Mouse (Mus musculus): ENCODE measurements around the gene Alox12b. TPM values are rescaled to one million over a fixed set of nuclear protein-coding genes. Genes with fewer than 3 reads are reported as not detected.

Gene Alox12b
- polyA plus RNA-seq, 1 experiment from 2014 or later: not detected

DNA sequence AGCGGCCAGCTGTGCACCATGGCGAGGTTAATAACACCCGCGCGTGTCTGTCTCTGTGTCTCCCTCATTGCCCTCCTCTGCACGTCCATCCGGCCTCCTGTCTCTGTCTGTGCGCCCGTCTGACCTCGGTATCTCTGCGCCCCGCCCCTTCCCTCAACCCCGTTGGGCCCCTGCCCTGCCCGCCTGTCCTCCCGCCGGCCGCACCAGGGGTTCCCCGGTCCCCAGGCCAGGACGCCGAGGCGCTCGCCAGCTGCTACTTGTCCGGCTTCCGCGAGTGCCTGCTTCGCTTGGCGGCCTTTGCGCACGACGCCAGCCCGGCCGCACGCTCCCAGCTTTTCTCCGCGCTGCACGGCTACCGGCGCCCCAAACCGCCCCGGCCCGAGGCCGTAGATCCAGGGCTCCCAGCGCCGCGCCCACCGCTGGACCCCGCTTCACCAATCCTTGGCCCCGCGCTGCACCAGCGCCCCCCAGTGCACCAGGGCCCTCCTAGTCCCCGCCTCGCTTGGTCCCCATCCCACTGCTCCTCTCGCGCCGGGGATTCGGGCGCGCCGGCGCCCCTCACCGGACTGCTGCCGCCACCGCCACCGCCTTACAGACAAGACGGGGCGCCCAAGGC is 34.3 kb upstream of the Alox12b start, which contains the start of gene 9130213A22Rik:
TSS of gene 9130213A22Rik (minus strand) at position 254 of the 616 bp plus-strand sequence.
- Histone ChIP-seq H3K9ac (replicated peaks; ENCODE audit: low read depth) (peak within 1 kb of the TSS; percentile 48), H3K27me3 (replicated peaks; ENCODE audit: insufficient read depth, low read length) (no peaks in the 10 kb centered on the region), H3K4me1 (ENCODE audit: insufficient read depth, low read depth, low read length) (peaks cover 23% of the 10 kb centered on the region; the same call in 1 of the 2 replicates), H3K9me3 (ENCODE audit: low read length) (no peaks in the 10 kb centered on the region), H3K4me3 (ENCODE audit: low read depth, low read length) (peak within 1 kb of the TSS; percentile 54), H3K27ac (ENCODE audit: low read length) (peak within 1 kb of the TSS; percentile 87), H3K4me2 (replicated peaks; ENCODE audit: low read depth, low read length) (peak within 1 kb of the TSS; percentile 77), H3K36me3 (ENCODE audit: insufficient read depth, low read length) (no peaks in the 10 kb centered on the region)
- DNase-seq (ENCODE audit: low spot score) (peak; percentile 93), ATAC-seq (peak; percentile 62)
- under 1% methylated on average over 59 of the region's 66 CpGs for WGBS
- TF ChIP-seq EP300 (IDR thresholded peaks at IDR 0.05) (no peak), CTCF (IDR thresholded peaks at IDR 0.05) (peak; percentile 83)

DNA sequence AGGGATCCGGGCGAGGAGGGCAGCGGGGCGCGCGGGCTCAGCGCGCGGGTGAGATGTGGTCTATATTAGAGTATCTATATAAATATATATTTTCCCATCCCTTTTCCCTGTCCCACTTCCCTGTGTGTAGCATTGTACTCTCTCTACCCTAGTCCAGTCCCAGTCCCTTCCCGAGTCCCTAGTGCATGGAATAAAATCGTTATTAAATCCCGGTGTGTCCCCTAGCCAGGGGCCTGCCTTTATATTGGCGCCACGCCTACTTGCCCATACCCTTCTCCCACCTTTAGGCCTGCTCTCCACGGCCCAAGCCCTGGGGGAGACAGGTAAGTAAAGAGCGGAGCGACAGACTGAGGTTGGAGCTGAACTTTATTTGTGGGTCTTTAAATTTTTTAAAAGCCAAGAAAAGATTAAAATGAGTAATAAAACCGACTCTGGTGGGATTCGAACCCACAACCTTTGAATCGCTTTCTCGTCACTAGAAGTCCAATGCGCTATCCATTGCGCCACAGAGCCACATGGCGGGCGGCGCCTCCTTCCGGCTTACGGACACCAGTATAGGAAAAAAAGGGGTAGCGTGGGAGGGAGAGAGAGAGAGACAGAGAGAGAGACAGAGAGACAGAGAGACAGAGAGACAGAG is 33.6 kb upstream of the Alox12b start:
- Histone ChIP-seq H3K27me3 (replicated peaks; ENCODE audit: insufficient read depth, low read length) (no peaks in the 10 kb centered on the region), H3K27ac (ENCODE audit: low read length) (peak overlapping the region; percentile 87), H3K36me3 (ENCODE audit: insufficient read depth, low read length) (no peaks in the 10 kb centered on the region), H3K4me2 (replicated peaks; ENCODE audit: low read depth, low read length) (peak overlapping the region; percentile 77), H3K9ac (replicated peaks; ENCODE audit: low read depth) (peak overlapping the region; percentile 48), H3K4me1 (ENCODE audit: insufficient read depth, low read depth, low read length) (peaks cover 23% of the 10 kb centered on the region; the same call in 1 of the 2 replicates), H3K4me3 (ENCODE audit: low read depth, low read length) (peak overlapping the region; percentile 54), H3K9me3 (ENCODE audit: low read length) (no peaks in the 10 kb centered on the region)
- ATAC-seq: no peak
- peak; percentile 88 for DNase-seq (ENCODE audit: low spot score)
- no peak; the same call in 1 of the 2 replicates for TF ChIP-seq EP300 (IDR thresholded peaks at IDR 0.05)
- TF ChIP-seq CTCF (IDR thresholded peaks at IDR 0.05): peak; percentile 49
- WGBS: under 1% methylated on average over 29 of the region's 29 CpGs

DNA sequence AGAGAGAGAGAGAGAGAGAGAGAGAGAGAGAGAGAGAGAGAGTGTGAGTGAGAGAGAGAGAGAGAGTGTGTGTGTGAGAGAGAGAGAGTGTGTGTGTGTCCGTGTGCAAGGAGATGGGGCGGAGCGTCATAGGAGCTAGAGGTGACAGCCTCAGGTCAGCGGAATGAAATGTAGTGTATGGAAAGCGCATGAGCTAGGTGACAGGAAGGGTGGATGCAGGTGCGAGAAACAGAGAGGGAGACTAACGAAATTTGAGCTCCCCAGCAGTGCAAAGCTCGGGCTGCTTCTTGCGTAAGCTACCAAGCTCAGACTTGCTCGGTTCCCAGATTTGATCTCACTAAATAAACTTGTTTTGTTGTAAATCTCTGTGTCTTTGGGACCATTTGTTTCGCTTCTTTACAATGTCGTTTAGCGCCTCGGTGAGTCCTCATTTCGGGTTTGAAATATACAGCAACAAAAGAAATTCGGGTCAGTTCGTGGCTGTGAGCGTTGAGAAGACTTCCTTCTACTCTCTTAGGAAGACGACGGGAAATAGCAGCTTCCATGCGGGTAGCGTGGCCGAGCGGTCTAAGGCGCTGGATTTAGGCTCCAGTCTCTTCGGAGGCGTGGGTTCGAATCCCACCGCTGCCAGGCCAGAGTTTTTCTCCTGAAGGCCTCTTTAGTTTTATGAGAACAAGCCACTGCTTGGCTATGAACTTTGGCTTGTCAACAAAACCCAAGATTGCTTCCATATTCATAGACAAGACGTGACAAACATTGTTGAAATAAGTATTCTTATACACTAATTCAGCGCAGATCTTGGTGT is 32.9 kb upstream of the Alox12b start:
- Histone ChIP-seq H3K27me3 (replicated peaks; ENCODE audit: insufficient read depth, low read length) (no peaks in the 10 kb centered on the region), H3K4me1 (ENCODE audit: insufficient read depth, low read depth, low read length) (peaks cover 22% of the 10 kb centered on the region; the same call in 1 of the 2 replicates), H3K9ac (replicated peaks; ENCODE audit: low read depth) (peak overlapping the region; percentile 23; the same call in 1 of the 2 replicates), H3K4me2 (replicated peaks; ENCODE audit: low read depth, low read length) (peak overlapping the region; percentile 77), H3K27ac (ENCODE audit: low read length) (peak overlapping the region; percentile 87), H3K36me3 (ENCODE audit: insufficient read depth, low read length) (no peaks in the 10 kb centered on the region), H3K9me3 (ENCODE audit: low read length) (no peaks in the 10 kb centered on the region), H3K4me3 (ENCODE audit: low read depth, low read length) (peak overlapping the region; percentile 54)
- peak; percentile 89 for DNase-seq (ENCODE audit: low spot score)
- under 1% methylated on average over 31 of the region's 31 CpGs for WGBS
- ATAC-seq: peak; percentile 54
- TF ChIP-seq CTCF (IDR thresholded peaks at IDR 0.05): no peak
- no peak for TF ChIP-seq EP300 (IDR thresholded peaks at IDR 0.05)

DNA sequence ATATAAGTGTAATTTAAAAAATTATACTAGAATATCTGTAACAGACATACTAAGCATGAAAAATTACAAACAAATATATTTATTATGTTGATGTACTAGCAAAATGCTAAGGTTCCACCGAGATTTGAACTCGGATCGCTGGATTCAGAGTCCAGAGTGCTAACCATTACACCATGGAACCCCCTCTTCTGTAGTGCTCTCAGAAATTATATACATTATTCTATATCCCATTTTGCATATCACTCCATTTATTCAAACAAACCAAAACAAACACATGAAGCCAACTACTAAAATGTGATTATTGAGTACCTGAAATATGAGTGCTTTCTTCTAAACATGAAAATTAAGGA is 32.3 kb upstream of the Alox12b start:
- peak overlapping the region; percentile 87; the same call in 1 of the 2 replicates for H3K27ac ChIP-seq (ENCODE audit: low read length)
- 0 out of 2 replicates have a peak overlapping the region, but pooled peaks have one; percentile 77 for H3K4me2 ChIP-seq (replicated peaks; ENCODE audit: low read depth, low read length)
- no peaks in the 10 kb centered on the region for H3K9me3 ChIP-seq (ENCODE audit: low read length)
- peaks cover 18% of the 10 kb centered on the region; the same call in 1 of the 2 replicates for H3K4me1 ChIP-seq (ENCODE audit: insufficient read depth, low read depth, low read length)
- DNase-seq (ENCODE audit: low spot score) (peak; percentile 88), ATAC-seq (peak; percentile 27)
- 2% methylated on average over 3 of the region's 3 CpGs for WGBS
- no peaks in the 10 kb centered on the region for H3K27me3 ChIP-seq (replicated peaks; ENCODE audit: insufficient read depth, low read length)
- H3K9ac ChIP-seq (replicated peaks; ENCODE audit: low read depth): no peak overlapping the region
- H3K36me3 ChIP-seq (ENCODE audit: insufficient read depth, low read length): no peaks in the 10 kb centered on the region
- TF ChIP-seq EP300 (IDR thresholded peaks at IDR 0.05) (peak; percentile 60; the same call in 1 of the 2 replicates), CTCF (IDR thresholded peaks at IDR 0.05) (no peak)
- H3K4me3 ChIP-seq (ENCODE audit: low read depth, low read length): no peak overlapping the region

DNA sequence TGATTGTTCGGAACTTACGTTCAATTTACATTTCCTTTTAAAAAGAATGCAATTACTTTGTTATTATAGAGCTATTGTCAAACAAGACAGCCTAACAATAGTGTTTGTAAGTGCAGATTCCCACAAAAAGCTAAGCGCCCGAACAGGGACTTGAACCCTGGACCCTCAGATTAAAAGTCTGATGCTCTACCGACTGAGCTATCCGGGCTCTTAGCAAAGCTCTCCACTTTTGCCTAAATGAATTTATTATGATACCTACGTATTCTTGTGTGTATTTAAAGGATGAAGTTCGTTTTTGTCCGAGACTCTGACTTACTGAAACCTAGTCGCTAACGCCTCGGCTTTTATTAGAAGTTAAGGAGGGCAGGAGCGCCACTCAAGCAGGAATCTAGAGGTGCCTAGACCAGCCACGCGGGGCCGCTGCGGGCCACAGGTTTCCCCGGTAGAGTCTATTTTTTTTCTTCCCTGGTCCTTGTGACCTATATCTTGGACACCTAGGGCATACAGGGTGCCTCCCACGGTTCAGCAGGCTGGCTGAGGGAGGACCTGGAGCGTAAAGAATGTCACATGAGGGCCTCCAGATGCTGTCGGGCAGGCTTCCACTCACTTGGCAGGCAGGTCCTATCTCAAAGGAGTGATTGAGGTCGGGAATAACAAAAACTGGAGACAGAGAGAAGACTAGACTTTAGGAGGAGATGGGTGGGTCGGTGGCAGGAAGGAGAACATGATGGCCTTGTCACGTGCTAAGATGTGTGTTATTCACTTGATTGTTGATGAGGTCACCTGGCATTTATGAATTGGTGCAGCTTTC is 31.5 kb upstream of the Alox12b start:
- Histone ChIP-seq H3K9me3 (ENCODE audit: low read length) (no peaks in the 10 kb centered on the region), H3K4me2 (replicated peaks; ENCODE audit: low read depth, low read length) (peak overlapping the region; percentile 59), H3K36me3 (ENCODE audit: insufficient read depth, low read length) (no peaks in the 10 kb centered on the region), H3K4me1 (ENCODE audit: insufficient read depth, low read depth, low read length) (peaks cover 16% of the 10 kb centered on the region; the same call in 1 of the 2 replicates), H3K4me3 (ENCODE audit: low read depth, low read length) (peak overlapping the region; percentile 40), H3K27ac (ENCODE audit: low read length) (peak overlapping the region; percentile 74), H3K9ac (replicated peaks; ENCODE audit: low read depth) (0 out of 2 replicates have a peak overlapping the region, but pooled peaks have one; percentile 6), H3K27me3 (replicated peaks; ENCODE audit: insufficient read depth, low read length) (no peaks in the 10 kb centered on the region)
- TF ChIP-seq CTCF (IDR thresholded peaks at IDR 0.05) (peak; percentile 67), EP300 (IDR thresholded peaks at IDR 0.05) (peak; percentile 59; the same call in 1 of the 2 replicates)
- under 1% methylated on average over 24 of the region's 24 CpGs for WGBS
- peak; percentile 97 for DNase-seq (ENCODE audit: low spot score)
- peak; percentile 49 for ATAC-seq

Measured in lung, postnatal 0 days (tissue).